Mouse (Mus musculus): Measurements from ENCODE around the gene Adk. TPM values are rescaled to one million over a fixed set of nuclear protein-coding genes. Genes with fewer than 3 reads are reported as not detected.

The Adk gene
- polyA plus RNA-seq, 1 experiment from 2014 or later = 33.5 TPM

- no peak overlapping the region for H3K9ac ChIP-seq (replicated peaks; ENCODE audit: low read depth, low read length)
- WGBS = 53% methylated on average over 6 of the region's 6 CpGs
- H3K4me2 ChIP-seq (ENCODE audit: low read depth, low read length) = no peak overlapping the region
- no peak overlapping the region for H3K4me3 ChIP-seq (ENCODE audit: low read depth, low read length)
- no peak overlapping the region; the same call in 1 of the 2 replicates for H3K27ac ChIP-seq (ENCODE audit: low read depth, low read length)
- H3K4me1 ChIP-seq (ENCODE audit: control insufficient read depth, insufficient read depth, low read length) = peaks cover 5% of the 10 kb centered on the region; the same call in 1 of the 2 replicates
- no peaks in the 10 kb centered on the region for H3K36me3 ChIP-seq (ENCODE audit: control insufficient read depth, insufficient read depth, low read length)
- no peaks in the 10 kb centered on the region for H3K9me3 ChIP-seq (ENCODE audit: control insufficient read depth, low read length)
- H3K27me3 ChIP-seq (ENCODE audit: control insufficient read depth, insufficient read depth, low read length) = no peaks in the 10 kb centered on the region
- ATAC-seq (ENCODE audit: low read depth) = peak; percentile 17; the same call in 1 of the 2 replicates
These were observed 171.1 kb downstream of the Adk start for GRCm38 (mm10) chr14:21223456-21223855.

- Histone ChIP-seq H3K27me3 (ENCODE audit: control insufficient read depth, insufficient read depth, low read length) (no peaks in the 10 kb centered on the region), H3K27ac (ENCODE audit: low read depth, low read length) (no peak overlapping the region), H3K4me2 (ENCODE audit: low read depth, low read length) (no peak overlapping the region), H3K36me3 (ENCODE audit: control insufficient read depth, insufficient read depth, low read length) (no peaks in the 10 kb centered on the region), H3K9me3 (ENCODE audit: control insufficient read depth, low read length) (no peaks in the 10 kb centered on the region), H3K4me1 (ENCODE audit: control insufficient read depth, insufficient read depth, low read length) (peaks cover 5% of the 10 kb centered on the region; the same call in 1 of the 2 replicates), H3K4me3 (ENCODE audit: low read depth, low read length) (no peak overlapping the region), H3K9ac (replicated peaks; ENCODE audit: low read depth, low read length) (no peak overlapping the region)
- ATAC-seq (ENCODE audit: low read depth) = no peak
- 89% methylated on average over 3 of the region's 3 CpGs for WGBS
These were observed 171.7 kb downstream of the Adk start for GRCm38 (mm10) chr14:21223971-21224635.

- Histone ChIP-seq H3K9me3 (ENCODE audit: control insufficient read depth, low read length) (no peaks in the 10 kb centered on the region), H3K27ac (ENCODE audit: low read depth, low read length) (no peak overlapping the region), H3K4me3 (ENCODE audit: low read depth, low read length) (no peak overlapping the region), H3K4me2 (ENCODE audit: low read depth, low read length) (no peak overlapping the region), H3K36me3 (ENCODE audit: control insufficient read depth, insufficient read depth, low read length) (no peaks in the 10 kb centered on the region), H3K27me3 (ENCODE audit: control insufficient read depth, insufficient read depth, low read length) (no peaks in the 10 kb centered on the region), H3K9ac (replicated peaks; ENCODE audit: low read depth, low read length) (no peak overlapping the region), H3K4me1 (ENCODE audit: control insufficient read depth, insufficient read depth, low read length) (no peaks in the 10 kb centered on the region)
- 99% methylated on average over 2 of the region's 2 CpGs for WGBS
- ATAC-seq (ENCODE audit: low read depth) = no peak
These were observed 184.7 kb downstream of the Adk start for GRCm38 (mm10) chr14:21237051-21237450.

- 85% methylated on average over 5 of the region's 5 CpGs for WGBS
- no peak for ATAC-seq (ENCODE audit: low read depth)
- no peaks in the 10 kb centered on the region for H3K27me3 ChIP-seq (ENCODE audit: control insufficient read depth, insufficient read depth, low read length)
These were observed 188.7 kb downstream of the Adk start for GRCm38 (mm10) chr14:21241105-21241504.

GRCm38 (mm10) chr14:21251386-21251785 is 199.0 kb downstream of the Adk start:
- peak; percentile 25 for ATAC-seq (ENCODE audit: low read depth)
- Histone ChIP-seq H3K4me1 (ENCODE audit: control insufficient read depth, insufficient read depth, low read length) (peaks cover 18% of the 10 kb centered on the region), H3K27ac (ENCODE audit: low read depth, low read length) (peak overlapping the region; percentile 50; the same call in 1 of the 2 replicates), H3K36me3 (ENCODE audit: control insufficient read depth, insufficient read depth, low read length) (no peaks in the 10 kb centered on the region), H3K9ac (replicated peaks; ENCODE audit: low read depth, low read length) (no peak overlapping the region), H3K9me3 (ENCODE audit: control insufficient read depth, low read length) (no peaks in the 10 kb centered on the region), H3K4me3 (ENCODE audit: low read depth, low read length) (no peak overlapping the region), H3K4me2 (ENCODE audit: low read depth, low read length) (no peak overlapping the region), H3K27me3 (ENCODE audit: control insufficient read depth, insufficient read depth, low read length) (no peaks in the 10 kb centered on the region)
- WGBS = 25% methylated on average over 5 of the region's 5 CpGs

More at GRCm38 (mm10) chr14:21241105-21241504, 188.7 kb downstream of the Adk start:
- no peak overlapping the region for H3K4me3 ChIP-seq (ENCODE audit: low read depth, low read length)
- no peak overlapping the region for H3K27ac ChIP-seq (ENCODE audit: low read depth, low read length)
- H3K9me3 ChIP-seq (ENCODE audit: control insufficient read depth, low read length) = no peaks in the 10 kb centered on the region
- H3K4me1 ChIP-seq (ENCODE audit: control insufficient read depth, insufficient read depth, low read length) = no peaks in the 10 kb centered on the region
- no peak overlapping the region for H3K9ac ChIP-seq (replicated peaks; ENCODE audit: low read depth, low read length)
- no peaks in the 10 kb centered on the region for H3K36me3 ChIP-seq (ENCODE audit: control insufficient read depth, insufficient read depth, low read length)
- no peak overlapping the region for H3K4me2 ChIP-seq (ENCODE audit: low read depth, low read length)

- 4% methylated on average over 7 of the region's 7 CpGs for WGBS
- Histone ChIP-seq H3K4me2 (ENCODE audit: low read depth, low read length) (peak overlapping the region; percentile 38), H3K27ac (ENCODE audit: low read depth, low read length) (peak overlapping the region; percentile 89), H3K27me3 (ENCODE audit: control insufficient read depth, insufficient read depth, low read length) (no peaks in the 10 kb centered on the region), H3K36me3 (ENCODE audit: control insufficient read depth, insufficient read depth, low read length) (no peaks in the 10 kb centered on the region), H3K9me3 (ENCODE audit: control insufficient read depth, low read length) (no peaks in the 10 kb centered on the region), H3K4me1 (ENCODE audit: control insufficient read depth, insufficient read depth, low read length) (peaks cover 18% of the 10 kb centered on the region), H3K9ac (replicated peaks; ENCODE audit: low read depth, low read length) (no peak overlapping the region; the same call in 1 of the 2 replicates), H3K4me3 (ENCODE audit: low read depth, low read length) (peak overlapping the region; percentile 1; the same call in 1 of the 2 replicates)
- ATAC-seq (ENCODE audit: low read depth) = peak; percentile 89
These were observed 200.0 kb downstream of the Adk start for GRCm38 (mm10) chr14:21252326-21252886.

- H3K4me3 ChIP-seq (ENCODE audit: low read depth, low read length) = no peak overlapping the region
- H3K27ac ChIP-seq (ENCODE audit: low read depth, low read length) = peak overlapping the region; percentile 74
- ATAC-seq (ENCODE audit: low read depth) = peak; percentile 64
- peaks cover 18% of the 10 kb centered on the region for H3K4me1 ChIP-seq (ENCODE audit: control insufficient read depth, insufficient read depth, low read length)
- no peak overlapping the region for H3K9ac ChIP-seq (replicated peaks; ENCODE audit: low read depth, low read length)
- no peak overlapping the region for H3K4me2 ChIP-seq (ENCODE audit: low read depth, low read length)
- H3K9me3 ChIP-seq (ENCODE audit: control insufficient read depth, low read length) = no peaks in the 10 kb centered on the region
- WGBS = 14% methylated on average over 5 of the region's 5 CpGs
- no peaks in the 10 kb centered on the region for H3K36me3 ChIP-seq (ENCODE audit: control insufficient read depth, insufficient read depth, low read length)
- no peaks in the 10 kb centered on the region for H3K27me3 ChIP-seq (ENCODE audit: control insufficient read depth, insufficient read depth, low read length)
These were observed 201.1 kb downstream of the Adk start for GRCm38 (mm10) chr14:21253321-21253992.

- no peak for ATAC-seq (ENCODE audit: low read depth)
- H3K9ac ChIP-seq (replicated peaks; ENCODE audit: low read depth, low read length) = no peak overlapping the region
- no peaks in the 10 kb centered on the region for H3K36me3 ChIP-seq (ENCODE audit: control insufficient read depth, insufficient read depth, low read length)
- H3K4me1 ChIP-seq (ENCODE audit: control insufficient read depth, insufficient read depth, low read length) = peaks cover 18% of the 10 kb centered on the region
- H3K9me3 ChIP-seq (ENCODE audit: control insufficient read depth, low read length) = no peaks in the 10 kb centered on the region
- H3K4me3 ChIP-seq (ENCODE audit: low read depth, low read length) = no peak overlapping the region
- peak overlapping the region; percentile 1; the same call in 1 of the 2 replicates for H3K27ac ChIP-seq (ENCODE audit: low read depth, low read length)
- no peak overlapping the region; the same call in 1 of the 2 replicates for H3K4me2 ChIP-seq (ENCODE audit: low read depth, low read length)
- H3K27me3 ChIP-seq (ENCODE audit: control insufficient read depth, insufficient read depth, low read length) = no peaks in the 10 kb centered on the region
- WGBS = 42% methylated on average over 2 of the region's 2 CpGs
These were observed 201.6 kb downstream of the Adk start for GRCm38 (mm10) chr14:21253993-21254339.

- Histone ChIP-seq H3K27ac (ENCODE audit: low read depth, low read length) (no peak overlapping the region), H3K4me3 (ENCODE audit: low read depth, low read length) (no peak overlapping the region), H3K36me3 (ENCODE audit: control insufficient read depth, insufficient read depth, low read length) (no peaks in the 10 kb centered on the region), H3K4me2 (ENCODE audit: low read depth, low read length) (no peak overlapping the region), H3K9ac (replicated peaks; ENCODE audit: low read depth, low read length) (no peak overlapping the region), H3K9me3 (ENCODE audit: control insufficient read depth, low read length) (no peaks in the 10 kb centered on the region), H3K27me3 (ENCODE audit: control insufficient read depth, insufficient read depth, low read length) (no peaks in the 10 kb centered on the region), H3K4me1 (ENCODE audit: control insufficient read depth, insufficient read depth, low read length) (no peaks in the 10 kb centered on the region)
- no peak for ATAC-seq (ENCODE audit: low read depth)
- 96% methylated on average over 8 of the region's 8 CpGs for WGBS
These were observed 215.9 kb downstream of the Adk start for GRCm38 (mm10) chr14:21268229-21268628.
